ENCODE assay signal across 9 mouse cellular contexts in genomic region chr9:55241863-55242685, GRCm38 (mm10). TPM values are rescaled to one million over a fixed set of nuclear protein-coding genes. Genes with fewer than 3 reads are reported as not detected.
DNase-seq lines count a peak whose midpoint lies in the region; ATAC-seq and TF ChIP-seq lines count a peak whose summit lies in the region.
"Had no signal": no experiment of that assay in that cellular context is flagged by ENCODE, and none has a peak within 500 bp of the region (broad histone marks: within the 10 kb centered on the region; RNA-seq: fewer than 3 reads in every experiment).

No protein-coding gene starts in this region.

- H3K27me3 ChIP-seq in lung, embryonic 14.5 days (ENCODE audit: insufficient read depth, low read length), result no peaks in the 10 kb centered on the region
- H3K27me3 ChIP-seq in embryonic facial prominence, embryonic 12.5 days, result no peaks in the 10 kb centered on the region
- H3K27me3 ChIP-seq in intestine, postnatal 0 days (replicated peaks; ENCODE audit: control insufficient read depth, insufficient read depth, low read length), result no peaks in the 10 kb centered on the region
- no peaks in the 10 kb centered on the region for H3K27me3 ChIP-seq in midbrain, embryonic 14.5 days (ENCODE audit: control insufficient read depth, insufficient read depth, low read length)

- ATAC-seq in lung, embryonic 14.5 days (ENCODE audit: insufficient read depth), result no peak
- no peak for ATAC-seq in embryonic facial prominence, embryonic 12.5 days (ENCODE audit: insufficient number of reproducible peaks, insufficient read depth, low FRiP score, low TSS enrichment)
- peak; percentile 59; the same call in 1 of the 2 replicates for ATAC-seq in intestine, postnatal 0 days
- no peak for ATAC-seq in midbrain, embryonic 14.5 days (ENCODE audit: low FRiP score, low TSS enrichment)

- peak overlapping the region; percentile 16; the same call in 1 of the 2 replicates for H3K9ac ChIP-seq in lung, embryonic 14.5 days
- H3K9ac ChIP-seq in embryonic facial prominence, embryonic 12.5 days, result no peak overlapping the region
- H3K9ac ChIP-seq in intestine, postnatal 0 days (ENCODE audit: low read depth, low read length), result 0 out of 2 replicates have a peak overlapping the region, but pooled peaks have one; percentile 11
- H3K9ac ChIP-seq in midbrain, embryonic 14.5 days (replicated peaks; ENCODE audit: low read length), result no peak overlapping the region

- DNase-seq in lung, embryonic 14.5 days, result peak; percentile 21
- DNase-seq in lung, postnatal 10 days, result no peak
- DNase-seq in midbrain, embryonic 14.5 days, result peak; percentile 40
- peak; percentile 44 for DNase-seq in thymus, postnatal 25 days
- DNase-seq in layer of hippocampus, adult 11-12 months (ENCODE audit: low spot score), result no peak
- no peak for DNase-seq in gastrocnemius, postnatal 14 days

- intact Hi-C loops in gastrocnemius, postnatal 14 days (cut with DNase I; ENCODE audit: low total_unique reads), result no loop called here

- WGBS in lung, embryonic 14.5 days, result 36% methylated on average over 24 of the region's 24 CpGs
- WGBS in embryonic facial prominence, embryonic 12.5 days, result 43% methylated on average over 24 of the region's 24 CpGs
- 43% methylated on average over 24 of the region's 24 CpGs for WGBS in intestine, postnatal 0 days
- WGBS in midbrain, embryonic 14.5 days, result 39% methylated on average over 24 of the region's 24 CpGs

- H3K4me1 ChIP-seq in lung, embryonic 14.5 days (ENCODE audit: insufficient read depth), result no peaks in the 10 kb centered on the region
- H3K4me1 ChIP-seq in embryonic facial prominence, embryonic 12.5 days, result no peaks in the 10 kb centered on the region
- no peaks in the 10 kb centered on the region for H3K4me1 ChIP-seq in intestine, postnatal 0 days (replicated peaks; ENCODE audit: control insufficient read depth, insufficient read depth, low read length)
- H3K4me1 ChIP-seq in midbrain, embryonic 14.5 days (ENCODE audit: control insufficient read depth, insufficient read depth, low read length), result no peaks in the 10 kb centered on the region

- no peak overlapping the region for H3K27ac ChIP-seq in lung, embryonic 14.5 days (ENCODE audit: low read depth)
- no peak overlapping the region for H3K27ac ChIP-seq in embryonic facial prominence, embryonic 12.5 days
- H3K27ac ChIP-seq in intestine, postnatal 0 days (ENCODE audit: low read depth, low read length), result no peak overlapping the region
- no peak overlapping the region for H3K27ac ChIP-seq in midbrain, embryonic 14.5 days (replicated peaks; ENCODE audit: low read depth, low read length)

- no peaks in the 10 kb centered on the region for H3K9me3 ChIP-seq in lung, embryonic 14.5 days (ENCODE audit: low read depth, low read length)
- no peaks in the 10 kb centered on the region for H3K9me3 ChIP-seq in embryonic facial prominence, embryonic 12.5 days
- no peaks in the 10 kb centered on the region for H3K9me3 ChIP-seq in intestine, postnatal 0 days (ENCODE audit: control insufficient read depth)
- no peaks in the 10 kb centered on the region for H3K9me3 ChIP-seq in midbrain, embryonic 14.5 days (ENCODE audit: control insufficient read depth, low read length)

- no peak; the same call in 1 of the 2 replicates for TF ChIP-seq CTCF in lung, embryonic 14.5 days (IDR thresholded peaks at IDR 0.05; ENCODE audit: low read depth)
- TF ChIP-seq CTCF in intestine, postnatal 0 days (IDR thresholded peaks at IDR 0.05; ENCODE audit: low read depth), result peak; percentile 52

- H3K4me2 ChIP-seq in lung, embryonic 14.5 days, result peak overlapping the region; percentile 53
- H3K4me2 ChIP-seq in embryonic facial prominence, embryonic 12.5 days (replicated peaks), result peak overlapping the region; percentile 38
- H3K4me2 ChIP-seq in intestine, postnatal 0 days (replicated peaks; ENCODE audit: low read depth), result peak overlapping the region; percentile 61
- H3K4me2 ChIP-seq in midbrain, embryonic 14.5 days (ENCODE audit: low read length), result peak overlapping the region; percentile 45

- H3K36me3 ChIP-seq in lung, embryonic 14.5 days (ENCODE audit: insufficient read depth), result no peaks in the 10 kb centered on the region
- no peaks in the 10 kb centered on the region for H3K36me3 ChIP-seq in embryonic facial prominence, embryonic 12.5 days
- H3K36me3 ChIP-seq in intestine, postnatal 0 days (ENCODE audit: control insufficient read depth, insufficient read depth), result no peaks in the 10 kb centered on the region
- H3K36me3 ChIP-seq in midbrain, embryonic 14.5 days (ENCODE audit: control insufficient read depth, insufficient read depth, low read length), result no peaks in the 10 kb centered on the region

- H3K4me3 ChIP-seq in lung, embryonic 14.5 days (ENCODE audit: low read depth, low read length), result peak overlapping the region; percentile 24
- H3K4me3 ChIP-seq in embryonic facial prominence, embryonic 12.5 days, result peak overlapping the region; percentile 20
- peak overlapping the region; percentile 35 for H3K4me3 ChIP-seq in intestine, postnatal 0 days (ENCODE audit: low read depth, low read length)
- 0 out of 2 replicates have a peak overlapping the region, but pooled peaks have one; percentile 5 for H3K4me3 ChIP-seq in midbrain, embryonic 14.5 days (replicated peaks; ENCODE audit: low read depth, low read length)
- H3K4me3 ChIP-seq: erythroblast, embryonic 14.5 days had no signal

RNA-seq across cellular contexts. Expression of gene Fbxo22, which starts 33.3 kb away (rescaled TPM):
- 62.3 and 65.9 TPM in 2 replicates for polyA plus RNA-seq in lung, embryonic 14.5 days (2014; fragmentation: Nextera tagmentation; extraction: Ambion mirVana)
- polyA plus RNA-seq in embryonic facial prominence, embryonic 12.5 days (2016; fragmentation: Nextera tagmentation; extraction: Ambion mirVana), result 74.4 and 76.9 TPM in 2 replicates
- 36.5 and 38.1 TPM in 2 replicates for polyA plus RNA-seq in intestine, postnatal 0 days (2015; fragmentation: Nextera tagmentation; extraction: Ambion mirVana)
- 76.2 and 90.4 TPM in 2 replicates for polyA plus RNA-seq in midbrain, embryonic 14.5 days (2014; fragmentation: Nextera tagmentation; extraction: Ambion mirVana)
- 10 to 100 TPM; 18.5 to 21.1 TPM for total RNA-seq in gastrocnemius, postnatal 14 days (2021)

Comparison
In these comparisons a context has a peak if more than half of its experiments do, and no peak if none do; other contexts are left out.
1. DNase-seq: peak in lung, embryonic 14.5 days (single experiment), midbrain, embryonic 14.5 days (single experiment) and thymus, postnatal 25 days (single experiment); none in lung, postnatal 10 days (single experiment), layer of hippocampus, adult 11-12 months (single experiment) and gastrocnemius, postnatal 14 days (single experiment).
2. H3K9ac ChIP-seq: peak in lung, embryonic 14.5 days (single experiment) and intestine, postnatal 0 days (single experiment); none in embryonic facial prominence, embryonic 12.5 days (single experiment) and midbrain, embryonic 14.5 days (single experiment).
3. Peak in every context shown above with its lines, with median percentiles within 50 percentile points of each other: H3K4me2 ChIP-seq and H3K4me3 ChIP-seq.